Mouse (Mus musculus) CH12.LX (cell line): ENCODE measurements at regions not wholly inside any gene's neighbourhood (a gene's known extent, or its start where the extent isn't known, plus 50 kb on each side); places are given as distances from the start of the nearest gene placed in this dataset.

Experiments
- DNase-seq: peaks from one replicate; pipeline ENCODE4 v3.0.0-alpha.2; 2013; ENCODE audit errors: extremely low read depth
- H3K27ac ChIP-seq: 2 replicates; pipeline ENCODE4 v1.5.1; 2012; ENCODE audit warnings: low read depth, mild to moderate bottlenecking, control low read depth, moderate library complexity; ENCODE audit not compliant: insufficient read depth
- H3K27me3 ChIP-seq: replicated peaks from 2 replicates; pipeline ENCODE3; 2012; ENCODE audit warnings: inconsistent platforms
- H3K36me3 ChIP-seq, 2 experiments: replicated peaks in 1 of 2; 2 replicates each; pipeline versions ENCODE3 to v1.6.1; 2012; ENCODE audit warnings: inconsistent platforms in 1 of 2, low read length in 1 of 2, mild to moderate bottlenecking in 1 of 2, mixed read lengths in 1 of 2, moderate library complexity in 1 of 2; ENCODE audit not compliant: control insufficient read depth in 1 of 2, insufficient read depth in 1 of 2
- H3K4me1 ChIP-seq, 2 experiments: 2 replicates each; pipeline ENCODE4 v1.6.1; 2012; ENCODE audit warnings: inconsistent platforms in 1 of 2, moderate library complexity in 1 of 2; ENCODE audit not compliant: insufficient read depth in 2 of 2, control insufficient read depth in 1 of 2
- H3K4me2 ChIP-seq: 2 replicates; pipeline ENCODE4 v1.6.1; 2012; ENCODE audit warnings: low read depth, mild to moderate bottlenecking, control low read depth; ENCODE audit not compliant: poor library complexity, insufficient read depth, severe bottlenecking
- H3K4me3 ChIP-seq, 3 experiments: fragments of 150-350 bp in 1 of 3; sonication (generic) in 1 of 3; replicated peaks in 1 of 3; 2 replicates each; pipeline versions ENCODE3 to v1.5.1; 2011 to 2012; ENCODE audit warnings: low read depth in 2 of 3, low read length in 2 of 3, mild to moderate bottlenecking in 2 of 3, moderate library complexity in 2 of 3, control low read depth in 1 of 3, improper control_type of control experiment in 1 of 3, inconsistent platforms in 1 of 3, mixed read lengths in 1 of 3; ENCODE audit not compliant: poor library complexity in 1 of 3
- H3K79me2 ChIP-seq: replicated peaks from 2 replicates; pipeline ENCODE4 v1.6.1; 2012; ENCODE audit warnings: mild to moderate bottlenecking, moderate library complexity; ENCODE audit not compliant: control insufficient read depth, poor library complexity, insufficient read depth, severe bottlenecking; ENCODE audit errors: extremely low read depth
- H3K9ac ChIP-seq: 2 replicates; pipeline ENCODE4 v1.6.1; 2012; ENCODE audit warnings: low read depth, mild to moderate bottlenecking, control low read depth, moderate library complexity; ENCODE audit not compliant: insufficient read depth
- H3K9me3 ChIP-seq: replicated peaks from 2 replicates; pipeline ENCODE3; 2012; ENCODE audit warnings: low read length, inconsistent platforms, mixed read lengths
- BHLHE40 ChIP-seq: IDR thresholded peaks from 2 replicates; pipeline ENCODE4 v1.6.1; 2011; ENCODE audit warnings: mild to moderate bottlenecking, low read depth, low read length, improper control_type of control experiment
- CHD2 ChIP-seq: IDR thresholded peaks from 2 replicates; pipeline ENCODE4 v1.6.1; 2011; ENCODE audit warnings: low read length, improper control_type of control experiment
- CTCF ChIP-seq, 2 experiments: IDR thresholded peaks in 1 of 2; conservative IDR thresholded peaks in 1 of 2; 2 replicates each; pipeline ENCODE4 v1.5.1; 2011 to 2012; ENCODE audit warnings: low read depth in 2 of 2, low read length in 2 of 2, improper control_type of control experiment in 1 of 2, inconsistent platforms in 1 of 2, mild to moderate bottlenecking in 1 of 2, moderate library complexity in 1 of 2
- E2F4 ChIP-seq: IDR thresholded peaks from 2 replicates; pipeline ENCODE4 v1.6.1; 2011; ENCODE audit warnings: low read depth, low read length, improper control_type of control experiment; ENCODE audit not compliant: insufficient replicate concordance
- ELF1 ChIP-seq: IDR thresholded peaks from 2 replicates; pipeline ENCODE4 v1.6.1; 2014; ENCODE audit warnings: low read depth, mild to moderate bottlenecking, inconsistent platforms, low read length, improper control_type of control experiment
- GABPA ChIP-seq: IDR thresholded peaks from 2 replicates; pipeline ENCODE4 v1.6.1; 2012; ENCODE audit warnings: low read depth, low read length, improper control_type of control experiment, inconsistent platforms; ENCODE audit not compliant: insufficient replicate concordance
- JUN ChIP-seq: IDR thresholded peaks from 2 replicates; pipeline ENCODE4 v1.6.1; 2011; ENCODE audit warnings: low read depth, mild to moderate bottlenecking, low read length, improper control_type of control experiment, moderate library complexity; ENCODE audit not compliant: insufficient read depth
- KAT2A ChIP-seq: IDR thresholded peaks from 2 replicates; pipeline ENCODE4 v1.6.1; 2012; ENCODE audit warnings: low read length, improper control_type of control experiment, inconsistent platforms; ENCODE audit not compliant: insufficient replicate concordance
- MAZ ChIP-seq: IDR thresholded peaks from 2 replicates; pipeline ENCODE4 v1.6.1; 2012; ENCODE audit warnings: low read depth, mild to moderate bottlenecking, inconsistent platforms, low read length, improper control_type of control experiment, moderate library complexity
- MEF2A ChIP-seq: IDR thresholded peaks from 2 replicates; pipeline ENCODE4 v1.6.1; 2014; ENCODE audit warnings: low read depth, mild to moderate bottlenecking, inconsistent platforms, low read length, improper control_type of control experiment, borderline replicate concordance
- MXI1 ChIP-seq: IDR thresholded peaks from 2 replicates; pipeline ENCODE4 v1.6.1; 2011; ENCODE audit warnings: mild to moderate bottlenecking, low read depth, low read length, improper control_type of control experiment
- PAX5 ChIP-seq: IDR thresholded peaks from 2 replicates; pipeline ENCODE4 v1.6.1; 2012; ENCODE audit warnings: low read length, inconsistent platforms, mixed read lengths
- POLR2AphosphoS2 ChIP-seq: IDR thresholded peaks from 2 replicates; pipeline ENCODE4 v1.6.1; 2011; ENCODE audit warnings: low read depth, low read length, improper control_type of control experiment
- RAD21 ChIP-seq: IDR thresholded peaks from 2 replicates; pipeline ENCODE4 v1.6.1; 2011; ENCODE audit warnings: low read depth, mild to moderate bottlenecking, low read length, improper control_type of control experiment, moderate library complexity
- SIN3A ChIP-seq: IDR thresholded peaks from 2 replicates; pipeline ENCODE4 v1.6.1; 2012; ENCODE audit warnings: low read length, improper control_type of control experiment, inconsistent platforms
- SMC3 ChIP-seq: IDR thresholded peaks from 2 replicates; pipeline ENCODE4 v1.6.1; 2011; ENCODE audit warnings: low read depth, low read length, improper control_type of control experiment
- TBP ChIP-seq: conservative IDR thresholded peaks from 2 replicates; pipeline ENCODE4 v1.6.1; 2011; ENCODE audit warnings: low read depth, low read length, improper control_type of control experiment
- TCF12 ChIP-seq: IDR thresholded peaks from 2 replicates; pipeline ENCODE4 v1.6.1; 2014; ENCODE audit warnings: low read depth, mild to moderate bottlenecking, inconsistent platforms, low read length, improper control_type of control experiment
- ZKSCAN1 ChIP-seq: IDR thresholded peaks from 2 replicates; pipeline ENCODE4 v1.6.1; 2012; ENCODE audit warnings: low read depth, inconsistent platforms, low read length, improper control_type of control experiment, borderline replicate concordance
- dilution Hi-C: fragments of 300-500 bp; cut with MboI; formaldehyde crosslinking; loops from 2 replicates; pipeline ENCODE4 v1.14.3; 2020; ENCODE audit warnings: low sequenced_read_pairs; ENCODE audit not compliant: extremely low pct_unique_long_range_greater_than_20kb, extremely low pct_ligation_motif_present
- in situ Hi-C: fragments of 300-500 bp; cut with MboI; formaldehyde crosslinking; loops from 3 replicates; pipeline ENCODE4 v1.14.3; 2019; ENCODE audit warnings: low sequenced_read_pairs, low pct_ligation_motif_present, low pct_unique_long_range_greater_than_20kb, mixed read lengths

DNA sequence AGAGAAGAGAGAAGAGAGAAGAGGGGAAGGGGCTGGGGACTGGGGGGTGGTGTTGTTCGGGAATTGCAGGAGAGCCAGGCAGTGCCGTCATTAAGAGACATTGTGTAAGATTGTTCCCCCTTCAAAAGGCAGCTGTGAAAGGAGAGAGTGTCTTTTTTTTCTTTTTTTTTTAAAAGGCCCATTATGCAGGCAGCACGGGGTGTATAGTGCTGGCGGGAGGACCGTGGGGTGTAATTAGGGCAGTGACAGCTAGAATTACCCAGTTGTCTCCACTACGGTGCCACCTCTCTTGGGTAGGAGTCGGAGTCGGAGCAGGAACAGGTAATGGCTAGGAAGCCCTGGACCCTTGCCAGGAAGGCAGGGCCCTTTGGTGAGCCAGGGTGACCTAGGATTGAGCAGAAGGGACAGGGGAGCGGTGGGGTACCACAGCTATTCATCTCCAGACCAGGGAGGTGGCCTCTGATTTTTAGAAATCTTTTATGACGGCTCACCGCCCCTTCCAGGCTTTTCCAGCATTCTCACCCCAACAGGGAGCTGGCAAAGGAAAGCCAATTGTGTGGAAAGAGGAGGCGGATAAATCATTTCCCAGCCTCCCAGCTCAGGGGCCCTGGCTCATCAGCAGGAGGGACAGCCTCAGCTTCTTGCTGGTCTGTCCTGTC lies 67.2 kb upstream of the Zc3h12a start:
- H3K27me3 ChIP-seq: peaks cover 91% of the 10 kb centered on the region
- no peak overlapping the region for H3K9ac ChIP-seq
- H3K4me2 ChIP-seq: no peak overlapping the region
- no peaks in the 10 kb centered on the region for H3K79me2 ChIP-seq
- 0 out of 4 replicates have a peak, but pooled peaks cover 0 to 2% of the 10 kb centered on the region in 2 experiments for H3K4me1 ChIP-seq
- no peaks in the 10 kb centered on the region for H3K36me3 ChIP-seq
- in situ Hi-C loops (no loop called here), dilution Hi-C loops (no loop called here)
- no peak for TF ChIP-seq CTCF (conservative IDR thresholded peaks at IDR 0.05 in 1 of 2, IDR thresholded peaks at IDR 0.05 in 1 of 2; ENCODE audit: low read depth in 2 of 2, low read length in 2 of 2)
- no peak for TF ChIP-seq KAT2A
- no peak for TF ChIP-seq GABPA
- TF ChIP-seq SIN3A: no peak
- TF ChIP-seq RAD21: no peak
- H3K9me3 ChIP-seq: no peaks in the 10 kb centered on the region
- H3K4me3 ChIP-seq: no peak overlapping the region
- no peak overlapping the region for H3K27ac ChIP-seq
- DNase-seq: no peak

DNA sequence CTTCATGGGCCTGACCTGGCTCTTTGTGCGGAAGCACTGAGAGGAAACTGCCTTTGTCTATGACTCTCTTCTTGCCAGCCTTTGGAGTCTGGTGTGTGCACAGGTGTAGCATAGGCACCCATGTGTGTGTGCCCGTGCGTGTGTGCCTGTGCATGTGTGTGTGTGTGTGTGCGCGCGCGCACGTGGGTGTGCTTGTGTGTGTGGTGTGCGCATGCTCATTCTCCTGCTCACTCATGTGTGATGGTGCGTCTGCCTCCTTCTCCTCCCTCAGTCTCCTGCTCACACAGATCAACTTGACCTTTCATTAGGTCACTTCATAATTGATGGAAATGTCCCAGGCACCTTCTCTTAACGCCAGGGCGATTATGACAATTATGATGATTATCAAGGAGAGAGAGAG lies 66.7 kb upstream of the Zc3h12a start:
- Histone ChIP-seq H3K4me1 (0 out of 4 replicates have a peak, but pooled peaks cover 0 to 2% of the 10 kb centered on the region in 2 experiments), H3K27me3 (peaks cover 92% of the 10 kb centered on the region), H3K9me3 (no peaks in the 10 kb centered on the region), H3K79me2 (no peaks in the 10 kb centered on the region), H3K4me3 (no peak overlapping the region), H3K9ac (no peak overlapping the region), H3K4me2 (no peak overlapping the region), H3K27ac (no peak overlapping the region), H3K36me3 (no peaks in the 10 kb centered on the region)
- in situ Hi-C loops: no loop called here
- TF ChIP-seq JUN (no peak), SMC3 (no peak), MAZ (no peak), GABPA (no peak), E2F4 (no peak), BHLHE40 (peak; percentile 28; the same call in 1 of the 2 replicates)
- dilution Hi-C loops: no loop called here
- no peak for DNase-seq

- Histone ChIP-seq H3K27ac (no peak overlapping the region), H3K4me1 (0 out of 4 replicates have a peak, but pooled peaks cover 0 to 2% of the 10 kb centered on the region in 2 experiments), H3K9ac (no peak overlapping the region), H3K79me2 (no peaks in the 10 kb centered on the region), H3K4me2 (no peak overlapping the region), H3K9me3 (no peaks in the 10 kb centered on the region), H3K27me3 (peaks cover 90% of the 10 kb centered on the region), H3K36me3 (no peaks in the 10 kb centered on the region), H3K4me3 (no peak overlapping the region)
- DNase-seq: no peak
- dilution Hi-C loops: no loop called here
- TF ChIP-seq ELF1: no peak
- no peak for TF ChIP-seq TBP
- no peak for TF ChIP-seq PAX5
- TF ChIP-seq MXI1: no peak
- TF ChIP-seq POLR2AphosphoS2: no peak
- TF ChIP-seq GABPA: no peak
- no peak for TF ChIP-seq SMC3
- no peak for TF ChIP-seq TCF12
- TF ChIP-seq ZKSCAN1: no peak
- no peak for TF ChIP-seq CHD2
- TF ChIP-seq E2F4: no peak
- no peak for TF ChIP-seq MEF2A
- in situ Hi-C loops: no loop called here
These were observed 64.0 kb upstream of the Zc3h12a start for GRCm38 (mm10) chr4:125191680-125192079.
